Mouse (Mus musculus) embryonic fibroblast, embryonic 13.5 days (primary cell): ENCODE results near the gene Pnmt. TPM values are rescaled to one million over a fixed set of nuclear protein-coding genes. Genes with fewer than 3 reads are reported as not detected.
"Not testable (repeated sequence)": the region's sequence is repeated elsewhere in the genome, so short reads cannot be mapped to it uniquely, and the experiment has no call there.

ENCODE experiments used
- H3K27ac ChIP-seq: 2 replicates; pipeline ENCODE4 v1.5.1; 2012; ENCODE audit warnings: low read length, control low read depth, inconsistent platforms; ENCODE audit not compliant: insufficient read depth
- H3K4me1 ChIP-seq: 2 replicates; pipeline ENCODE4 v1.6.1; 2011; ENCODE audit warnings: low read length; ENCODE audit not compliant: control insufficient read depth, insufficient read depth
- H3K4me3 ChIP-seq: 2 replicates; pipeline ENCODE4 v1.5.1; 2011; ENCODE audit warnings: mild to moderate bottlenecking, control low read depth, low read length; ENCODE audit not compliant: insufficient read depth
- CTCF ChIP-seq: IDR thresholded peaks from 2 replicates; pipeline ENCODE4 v1.5.1; 2011; ENCODE audit warnings: mild to moderate bottlenecking, control low read depth, low read length, moderate library complexity, borderline replicate concordance; ENCODE audit not compliant: insufficient read depth
- POLR2A ChIP-seq: IDR thresholded peaks from 2 replicates; pipeline ENCODE4 v1.6.1; 2011; ENCODE audit warnings: low read depth, mild to moderate bottlenecking, control low read depth, low read length, moderate library complexity
- polyA plus RNA-seq: library from polyadenylated mRNA; stranded (reverse); fragments of >200 nt; gene quantifications from 2 replicates; pipeline ENCODE4 v1.2.4, GENCODE M21; 2011; ENCODE audit warnings: low read depth; ENCODE audit not compliant: missing spikeins, insufficient read length

Pnmt gene
- polyA plus RNA-seq, 1 experiment: not detected

- Histone ChIP-seq H3K27ac (no peak overlapping the region), H3K4me1 (no peaks in the 10 kb centered on the region), H3K4me3 (no peak overlapping the region)
- no peak for TF ChIP-seq POLR2A
- no peak for TF ChIP-seq CTCF
Measured at GRCm38 (mm10) chr11:98370588-98370987, 15.7 kb upstream of the Pnmt start.

GRCm38 (mm10) chr11:98371556-98372240 is 14.6 kb upstream of the Pnmt start:
- H3K4me3 ChIP-seq: no peak overlapping the region
- TF ChIP-seq POLR2A: no peak
- no peak for TF ChIP-seq CTCF
- no peak overlapping the region for H3K27ac ChIP-seq
- no peaks in the 10 kb centered on the region for H3K4me1 ChIP-seq

- H3K4me3 ChIP-seq: no peak overlapping the region
- TF ChIP-seq CTCF (peak; percentile 44; the same call in 1 of the 2 replicates), POLR2A (no peak)
- H3K4me1 ChIP-seq: no peaks in the 10 kb centered on the region
- no peak overlapping the region for H3K27ac ChIP-seq
Measured at GRCm38 (mm10) chr11:98372406-98372805, 13.8 kb upstream of the Pnmt start.

- no peak for TF ChIP-seq CTCF
- no peak for TF ChIP-seq POLR2A
- Histone ChIP-seq H3K27ac (no peak overlapping the region), H3K4me3 (no peak overlapping the region), H3K4me1 (no peaks in the 10 kb centered on the region)
Measured at GRCm38 (mm10) chr11:98373244-98373643, 13.0 kb upstream of the Pnmt start.

- Histone ChIP-seq H3K27ac (no peak overlapping the region), H3K4me3 (no peak overlapping the region), H3K4me1 (no peaks in the 10 kb centered on the region)
- TF ChIP-seq CTCF: no peak
- TF ChIP-seq POLR2A: no peak
Measured at GRCm38 (mm10) chr11:98374266-98374665, 12.0 kb upstream of the Pnmt start.

- TF ChIP-seq CTCF (no peak), POLR2A (no peak)
- H3K27ac ChIP-seq: no peak overlapping the region
- H3K4me1 ChIP-seq: no peaks in the 10 kb centered on the region
- no peak overlapping the region for H3K4me3 ChIP-seq
Measured at GRCm38 (mm10) chr11:98376756-98377155, 9.5 kb upstream of the Pnmt start.

GRCm38 (mm10) chr11:98377787-98378186 is 8.5 kb upstream of the Pnmt start:
- no peak overlapping the region for H3K4me3 ChIP-seq
- no peak overlapping the region for H3K27ac ChIP-seq
- TF ChIP-seq POLR2A (no peak), CTCF (no peak)
- H3K4me1 ChIP-seq: no peaks in the 10 kb centered on the region

GRCm38 (mm10) chr11:98379379-98379778 is 6.9 kb upstream of the Pnmt start:
- TF ChIP-seq CTCF (no peak), POLR2A (no peak)
- no peak overlapping the region for H3K27ac ChIP-seq
- no peak overlapping the region for H3K4me3 ChIP-seq
- no peaks in the 10 kb centered on the region for H3K4me1 ChIP-seq

GRCm38 (mm10) chr11:98380106-98380505 is 6.1 kb upstream of the Pnmt start:
- H3K27ac ChIP-seq: no peak overlapping the region
- H3K4me3 ChIP-seq: no peak overlapping the region
- no peaks in the 10 kb centered on the region for H3K4me1 ChIP-seq
- TF ChIP-seq CTCF (no peak), POLR2A (no peak)

- H3K4me3 ChIP-seq: no peak overlapping the region
- TF ChIP-seq POLR2A (no peak), CTCF (no peak)
Measured at GRCm38 (mm10) chr11:98381651-98382050, 4.6 kb upstream of the Pnmt start.

GRCm38 (mm10) chr11:98382405-98382804 is 3.8 kb upstream of the Pnmt start:
- not testable (repeated sequence) for H3K4me1 ChIP-seq, H3K4me3 ChIP-seq, H3K27ac ChIP-seq

More at GRCm38 (mm10) chr11:98381651-98382050, 4.6 kb upstream of the Pnmt start:
- Histone ChIP-seq H3K27ac (no peak overlapping the region), H3K4me1 (no peaks in the 10 kb centered on the region)
